Mouse (Mus musculus): ENCODE results near the gene Gm11554.
"Not testable (repeated sequence)": the region's sequence is repeated elsewhere in the genome, so short reads cannot be mapped to it uniquely, and the experiment has no call there.

The Gm11554 gene

DNA sequence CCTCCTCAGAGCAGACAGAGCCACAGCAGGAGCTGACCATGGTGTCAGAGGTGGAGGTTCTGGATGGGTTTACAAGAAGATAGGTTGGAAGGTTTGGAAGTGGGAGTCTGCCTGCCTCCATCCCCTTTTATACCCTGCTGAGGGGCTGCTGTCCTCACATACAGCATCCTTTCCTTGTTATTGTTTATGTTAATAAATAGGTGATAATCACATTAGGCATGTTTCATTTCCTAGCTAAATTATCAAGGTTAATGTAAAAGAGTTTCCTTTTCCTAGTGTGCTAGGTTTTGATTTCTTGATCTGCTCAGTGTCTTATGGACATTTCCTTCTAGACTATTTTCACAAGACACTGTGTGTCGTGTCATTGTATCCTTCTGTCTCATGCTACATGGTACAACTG lies at the start of gene Gm11554:
TSS of gene Gm11554 (minus strand) at position 101 of the 400 bp plus-strand sequence.
- DNase-seq: not testable (repeated sequence)

GRCm38 (mm10) chr11:99851508-99851907 lies 47.3 kb upstream of the Gm11554 start, which contains the start of gene Krtap4-16:
Gene Krtap4-16 (minus strand): TSS chr11:99851608.
- no peak for DNase-seq

DNA sequence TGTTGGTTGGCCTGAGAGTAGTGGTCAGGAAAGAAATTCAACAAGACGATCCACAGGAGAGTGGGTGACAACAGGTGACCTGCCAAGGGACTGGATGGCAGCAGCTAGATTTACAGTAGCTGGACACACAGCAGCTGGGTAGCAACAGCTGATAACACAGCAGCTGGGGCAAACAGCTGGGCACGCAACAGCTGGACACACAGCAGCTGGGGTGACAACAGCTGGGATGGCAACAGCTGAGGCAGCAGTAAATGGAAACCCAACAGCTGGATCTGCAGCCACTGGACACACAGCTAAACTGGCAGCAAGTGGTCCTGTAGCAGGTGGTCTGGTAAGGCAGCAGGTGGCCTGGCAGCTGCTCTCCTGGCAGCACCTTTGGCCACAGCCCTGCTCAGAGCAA lies 42.5 kb upstream of the Gm11554 start:
- no peak for DNase-seq

- no peak for DNase-seq
Observed at GRCm38 (mm10) chr11:99842185-99842584, 37.9 kb upstream of the Gm11554 start.

GRCm38 (mm10) chr11:99837966-99838365 lies 33.7 kb upstream of the Gm11554 start, which contains the start of gene 2300003K06Rik:
Gene 2300003K06Rik (minus strand): TSS chr11:99838066.
- no peak for DNase-seq

GRCm38 (mm10) chr11:99815566-99815965 lies 11.3 kb upstream of the Gm11554 start, which contains the start of gene Gm11564:
Gene Gm11564 (minus strand): TSS chr11:99815666.
- not testable (repeated sequence) for DNase-seq

DNA sequence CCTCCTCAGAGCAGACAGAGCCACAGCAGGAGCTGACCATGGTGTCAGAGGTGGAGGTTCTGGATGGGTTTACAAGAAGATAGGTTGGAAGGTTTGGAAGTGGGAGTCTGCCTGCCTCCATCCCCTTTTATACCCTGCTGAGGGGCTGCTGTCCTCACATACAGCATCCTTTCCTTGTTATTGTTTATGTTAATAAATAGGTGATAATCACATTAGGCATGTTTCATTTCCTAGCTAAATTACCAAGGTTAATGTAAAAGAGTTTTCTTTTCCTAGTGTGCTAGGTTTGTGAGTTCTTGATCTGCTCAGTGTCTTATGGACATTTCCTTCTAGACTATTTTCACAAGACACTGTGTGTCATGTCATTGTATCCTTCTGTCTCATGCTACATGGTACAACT lies 5.5 kb upstream of the Gm11554 start, which contains the start of gene Krtap4-13:
TSS of gene Krtap4-13 (minus strand) at position 101 of the 400 bp plus-strand sequence.
- DNase-seq: not testable (repeated sequence)

GRCm38 (mm10) chr11:99798832-99799231 lies 5.4 kb downstream of the Gm11554 start, which contains the start of gene Gm11569:
Gene Gm11569 (minus strand): TSS chr11:99798932.
- DNase-seq: not testable (repeated sequence)

GRCm38 (mm10) chr11:99793367-99793766 lies 10.9 kb downstream of the Gm11554 start, which contains the start of gene Gm11596:
Gene Gm11596 (minus strand): TSS chr11:99793467.
- no peak for DNase-seq

- DNase-seq: not testable (repeated sequence)
Observed at GRCm38 (mm10) chr11:99784900-99785299, 19.3 kb downstream of the Gm11554 start, which contains the start of gene Krtap4-9. Gene Krtap4-9 (plus strand): TSS chr11:99785200.

- DNase-seq: no peak
Observed at GRCm38 (mm10) chr11:99780604-99781003, 23.6 kb downstream of the Gm11554 start, which contains the start of gene Krtap4-8. Gene Krtap4-8 (minus strand): TSS chr11:99780704.

DNA sequence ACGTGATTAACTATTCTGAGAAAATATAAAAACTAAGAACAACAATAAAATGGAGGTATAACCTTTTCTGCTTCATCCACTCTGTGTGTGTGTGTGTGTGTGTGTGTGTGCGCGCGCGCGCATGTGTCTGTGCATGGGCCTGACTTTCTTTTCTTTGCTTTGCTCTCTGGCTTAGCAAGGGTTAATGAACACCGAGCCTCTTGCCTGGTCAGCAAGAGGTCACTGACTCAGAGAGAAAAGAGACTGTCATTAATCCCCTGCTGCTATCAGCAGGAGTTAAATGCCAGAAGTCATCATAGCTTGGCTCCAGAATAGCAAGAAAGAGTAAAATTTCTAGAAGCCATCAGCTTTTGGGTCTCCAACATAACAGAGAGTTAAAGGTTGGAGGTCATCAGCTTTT lies 25.8 kb downstream of the Gm11554 start:
- no peak for DNase-seq

DNA sequence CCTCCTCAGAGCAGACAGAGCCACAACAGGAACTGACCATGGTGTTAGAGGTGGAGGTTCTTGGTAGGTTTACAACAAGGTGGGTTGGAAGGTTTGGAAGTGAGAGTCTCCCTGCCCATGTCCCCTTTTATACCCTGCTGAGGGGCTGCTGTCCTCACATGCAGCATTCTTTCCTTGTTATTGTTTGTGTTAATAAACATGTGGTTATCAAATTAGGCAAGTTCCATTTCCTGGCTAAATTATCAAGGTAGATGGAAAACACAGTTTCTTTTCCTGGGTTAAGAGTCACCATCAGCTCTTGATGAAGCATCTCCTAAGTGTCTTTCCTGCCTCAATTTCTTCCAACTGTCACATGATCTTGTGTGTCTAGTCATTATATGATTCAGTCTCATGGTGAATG lies 31.4 kb downstream of the Gm11554 start, which contains the start of gene Gm11595:
TSS of gene Gm11595 (minus strand) at position 101 of the 400 bp plus-strand sequence.
- DNase-seq: not testable (repeated sequence)

GRCm38 (mm10) chr11:99768410-99768809 lies 35.8 kb downstream of the Gm11554 start:
- no peak for DNase-seq

GRCm38 (mm10) chr11:99758877-99759276 lies 45.4 kb downstream of the Gm11554 start:
- DNase-seq: no peak
